Mouse (Mus musculus): ENCODE measurements around the gene Kansl1.
A peak's percentile ranks its signal among the peaks of the same experiment; 100 is the strongest.

DNA sequence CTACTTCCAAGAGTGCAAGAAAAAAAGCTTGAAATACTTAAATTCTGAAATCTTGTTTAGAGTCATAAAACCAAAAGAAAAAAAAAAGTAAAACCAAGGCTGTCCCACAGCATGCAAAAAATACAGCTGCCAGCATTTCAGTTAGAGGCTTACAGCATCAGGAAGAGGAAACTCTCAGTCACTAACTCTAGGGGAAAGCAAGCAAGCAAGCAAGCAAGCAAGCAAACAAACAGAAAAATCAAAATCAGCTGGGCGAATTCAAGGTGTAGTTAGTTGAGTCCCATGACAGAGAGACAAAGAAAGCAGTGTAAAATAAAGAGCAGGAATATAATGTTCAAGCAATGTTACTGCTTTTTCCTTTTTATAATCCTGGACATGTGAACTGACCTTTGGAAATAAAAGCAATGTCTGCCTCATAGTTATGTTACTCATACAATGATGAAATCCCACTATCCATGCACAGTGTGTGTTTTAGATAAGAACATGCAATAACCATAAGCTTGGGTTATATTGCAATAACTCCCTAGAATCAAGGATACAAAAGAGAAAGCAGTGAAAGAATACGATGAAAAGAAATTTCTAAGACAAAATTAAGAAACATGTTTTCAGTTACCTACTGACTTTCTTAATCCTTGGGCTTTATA lies 85.4 kb downstream of the Kansl1 start:
- no peak for TF ChIP-seq CTCF (conservative IDR thresholded peaks at IDR 0.05 in 1 of 2, IDR thresholded peaks at IDR 0.05 in 1 of 2; ENCODE audit: low read depth in 2 of 2, low read length in 2 of 2)
- no peak for TF ChIP-seq POLR2A (IDR thresholded peaks at IDR 0.05; ENCODE audit: low read depth, low read length)
- TF ChIP-seq SMC3 (IDR thresholded peaks at IDR 0.05; ENCODE audit: low read depth, low read length): no peak
- no peak for TF ChIP-seq JUND (conservative IDR thresholded peaks at IDR 0.05; ENCODE audit: low read depth, low read length)
- TF ChIP-seq ZNF384 (IDR thresholded peaks at IDR 0.05; ENCODE audit: low read depth, low read length): 0 out of 2 replicates have a peak, but pooled peaks have one; percentile 28
- TF ChIP-seq CHD1 (IDR thresholded peaks at IDR 0.05; ENCODE audit: low read depth, low read length): no peak
- TF ChIP-seq MXI1 (IDR thresholded peaks at IDR 0.05; ENCODE audit: low read depth, low read length): no peak
- no peak for TF ChIP-seq TCF12 (IDR thresholded peaks at IDR 0.05; ENCODE audit: low read depth, low read length)
- TF ChIP-seq CHD2 (IDR thresholded peaks at IDR 0.05; ENCODE audit: low read length): no peak
- TF ChIP-seq NELFE (IDR thresholded peaks at IDR 0.05; ENCODE audit: low read depth, low read length): no peak

Data from CH12.LX (cell line).